Mouse (Mus musculus) liver, embryonic 11.5 days (tissue): ENCODE measurements around the gene Cdadc1. TPM values are rescaled to one million over a fixed set of nuclear protein-coding genes. Genes with fewer than 3 reads are reported as not detected.

Experiments used
- ATAC-seq: fragments of 200-750 bp; cut with Nextera tagmentation; replicated peaks from 2 replicates; pipeline ENCODE4 v1.8.0; 2017; ENCODE audit warnings: moderate number of reproducible peaks, mild to moderate bottlenecking, moderate TSS enrichment, moderate library complexity; ENCODE audit not compliant: low FRiP score
- DNase-seq: peaks from one replicate; pipeline ENCODE4 v3.0.0-alpha.2; 2017; ENCODE audit warnings: low spot score
- H3K27ac ChIP-seq: fragments of 300-500 bp; sonication (generic); 2 replicates; pipeline ENCODE4 v1.5.1; 2014; ENCODE audit warnings: mild to moderate bottlenecking, low read depth, low read length, control low read depth
- H3K27me3 ChIP-seq: fragments of 300-500 bp; sonication (generic); replicated peaks from 2 replicates; pipeline ENCODE4 v1.6.1; 2014; ENCODE audit warnings: low read length, mixed read lengths; ENCODE audit not compliant: control insufficient read depth, insufficient read depth
- H3K36me3 ChIP-seq: fragments of 300-500 bp; sonication (generic); 2 replicates; pipeline ENCODE4 v1.6.1; 2014; ENCODE audit warnings: mild to moderate bottlenecking, low read length, moderate library complexity, mixed read lengths; ENCODE audit not compliant: control insufficient read depth, insufficient read depth
- H3K4me1 ChIP-seq: fragments of 300-500 bp; sonication (generic); replicated peaks from 2 replicates; pipeline ENCODE4 v1.6.1; 2014; ENCODE audit warnings: low read length, mixed read lengths; ENCODE audit not compliant: control insufficient read depth, insufficient read depth
- H3K4me2 ChIP-seq: fragments of 300-500 bp; sonication (generic); 2 replicates; pipeline ENCODE4 v1.6.1; 2014; ENCODE audit warnings: mild to moderate bottlenecking, control low read depth, moderate library complexity
- H3K4me3 ChIP-seq: fragments of 300-500 bp; sonication (generic); 2 replicates; pipeline ENCODE4 v1.5.1; 2014; ENCODE audit warnings: low read depth, low read length, control low read depth
- H3K9ac ChIP-seq: fragments of 300-500 bp; sonication (generic); 2 replicates; pipeline ENCODE4 v1.6.1; 2014; ENCODE audit warnings: low read depth, low read length, control low read depth
- H3K9me3 ChIP-seq: fragments of 300-500 bp; sonication (generic); 2 replicates; pipeline ENCODE4 v1.6.1; 2016; ENCODE audit warnings: low read length, inconsistent platforms, mixed read lengths; ENCODE audit not compliant: control insufficient read depth
- WGBS: fragments of 180-500 bp; shearing (Covaris S2); extraction: QIAGEN DNeasy Blood & Tissue Kit; methylation state at CpG from one replicate; pipeline ENCODE4 v1.1.7; 2014; 5-methylcytosine and 5-hydroxymethylcytosine counted together
- polyA plus RNA-seq: library from polyadenylated mRNA; unstranded; fragments of >200 nt; fragmentation: Nextera tagmentation; extraction: Ambion mirVana; gene quantifications from 2 replicates; pipeline ENCODE4 v1.2.1, GENCODE M21; 2014

Cdadc1 gene
- polyA plus RNA-seq, 1 experiment from 2014 or later: 25.8 TPM

- Histone ChIP-seq H3K4me3 (no peak overlapping the region), H3K27ac (no peak overlapping the region), H3K9ac (no peak overlapping the region), H3K9me3 (no peaks in the 10 kb centered on the region), H3K27me3 (no peaks in the 10 kb centered on the region), H3K4me2 (no peak overlapping the region), H3K36me3 (no peaks in the 10 kb centered on the region), H3K4me1 (no peaks in the 10 kb centered on the region)
- DNase-seq: no peak
- no peak for ATAC-seq
- 100% methylated on average over 1 of the region's 1 CpGs for WGBS
Observed at GRCm38 (mm10) chr14:59530801-59531200, 67.0 kb downstream of the Cdadc1 start.

GRCm38 (mm10) chr14:59525843-59526242 is 71.9 kb downstream of the Cdadc1 start:
- no peak for DNase-seq
- ATAC-seq: no peak
- H3K27me3 ChIP-seq: no peaks in the 10 kb centered on the region

GRCm38 (mm10) chr14:59513922-59514444 is 83.8 kb downstream of the Cdadc1 start:
- WGBS: 83% methylated on average over 6 of the region's 6 CpGs

More at GRCm38 (mm10) chr14:59525843-59526242, 71.9 kb downstream of the Cdadc1 start:
- Histone ChIP-seq H3K4me2 (no peak overlapping the region), H3K36me3 (no peaks in the 10 kb centered on the region), H3K27ac (no peak overlapping the region), H3K9me3 (no peaks in the 10 kb centered on the region), H3K4me1 (no peaks in the 10 kb centered on the region), H3K4me3 (no peak overlapping the region), H3K9ac (no peak overlapping the region)
- 71% methylated on average over 5 of the region's 5 CpGs for WGBS

More at GRCm38 (mm10) chr14:59513922-59514444, 83.8 kb downstream of the Cdadc1 start:
- Histone ChIP-seq H3K27me3 (no peaks in the 10 kb centered on the region), H3K36me3 (no peaks in the 10 kb centered on the region), H3K4me3 (no peak overlapping the region), H3K9me3 (no peaks in the 10 kb centered on the region), H3K9ac (no peak overlapping the region), H3K4me1 (no peaks in the 10 kb centered on the region), H3K4me2 (no peak overlapping the region), H3K27ac (no peak overlapping the region)
- no peak for DNase-seq
- no peak for ATAC-seq

Other genes starting within 250 kb of the Cdadc1 start
- gene Phf11d, start 232.5 kb downstream of the Cdadc1 start, polyA plus RNA-seq: 0.37 and 1.0 TPM in 2 replicates
- 0.75 and 1.1 TPM in 2 replicates for gene Phf11c, start 202.6 kb downstream of the Cdadc1 start, polyA plus RNA-seq
- gene Setdb2, start 157.1 kb downstream of the Cdadc1 start, polyA plus RNA-seq: 13.0 and 13.4 TPM in 2 replicates
- gene Cab39l, start 157.0 kb downstream of the Cdadc1 start, polyA plus RNA-seq: 47.4 and 54.5 TPM in 2 replicates
- gene Shisa2, start 27.3 kb upstream of the Cdadc1 start, polyA plus RNA-seq: 5.2 and 5.4 TPM in 2 replicates